Mouse (Mus musculus) adrenal gland, adult 8-10 months (tissue): Measurements from ENCODE around the gene Zfp143. TPM values are rescaled to one million over a fixed set of nuclear protein-coding genes. Genes with fewer than 3 reads are reported as not detected.
A peak's percentile ranks its signal among the peaks of the same experiment; 100 is the strongest.
"Not testable (repeated sequence)": the region's sequence is repeated elsewhere in the genome, so short reads cannot be mapped to it uniquely, and the experiment has no call there.

Experiments used
- DNase-seq: peaks from one replicate; pipeline ENCODE4 v3.0.0; 2022
- total RNA-seq, 4 experiments: library from RNA; stranded (reverse); gene quantifications; 2 replicates each; pipeline ENCODE4 v1.2.4; 2022

The Zfp143 gene
- total RNA-seq, result 10 to 100 TPM; 13.3 to 17.8 (median 15.7) TPM

- DNase-seq, result peak; percentile 100
These were observed at the start of gene Zfp143 for GRCm38 (mm10) chr7:110061199-110061751. Gene Zfp143 (plus strand): TSS chr7:110061217.

GRCm38 (mm10) chr7:110011417-110011816 lies 49.6 kb upstream of the Zfp143 start:
- no peak for DNase-seq

- no peak for DNase-seq
These were observed 46.7 kb upstream of the Zfp143 start for GRCm38 (mm10) chr7:110014272-110014671.

GRCm38 (mm10) chr7:110018117-110018630 lies 42.8 kb upstream of the Zfp143 start, which contains the start of gene Ipo7:
Gene Ipo7 (plus strand): TSS chr7:110018274.
- DNase-seq, result peak; percentile 92

- DNase-seq, result peak; percentile 45
These were observed 42.2 kb upstream of the Zfp143 start for GRCm38 (mm10) chr7:110018631-110019482.

GRCm38 (mm10) chr7:110023553-110023952 lies 37.5 kb upstream of the Zfp143 start:
- DNase-seq, result no peak

GRCm38 (mm10) chr7:110026594-110026993 lies 34.4 kb upstream of the Zfp143 start:
- DNase-seq, result no peak

GRCm38 (mm10) chr7:110028826-110029225 lies 32.2 kb upstream of the Zfp143 start:
- DNase-seq, result no peak

- no peak for DNase-seq
These were observed 30.7 kb upstream of the Zfp143 start for GRCm38 (mm10) chr7:110030342-110030741.

GRCm38 (mm10) chr7:110057723-110058122 lies 3.3 kb upstream of the Zfp143 start:
- DNase-seq, result not testable (repeated sequence)

GRCm38 (mm10) chr7:110059092-110059785 lies 1.8 kb upstream of the Zfp143 start:
- no peak for DNase-seq

- no peak for DNase-seq
These were observed 830 bp upstream of the Zfp143 start for GRCm38 (mm10) chr7:110060106-110060668.

GRCm38 (mm10) chr7:110060669-110061198 lies 283 bp upstream of the Zfp143 start:
- no peak for DNase-seq

- peak; percentile 89 for DNase-seq
These were observed 796 bp downstream of the Zfp143 start for GRCm38 (mm10) chr7:110061752-110062273.

- DNase-seq, result no peak
These were observed 2.7 kb downstream of the Zfp143 start for GRCm38 (mm10) chr7:110063731-110064130.

- no peak for DNase-seq
These were observed 8.1 kb downstream of the Zfp143 start for GRCm38 (mm10) chr7:110069070-110069469.

- DNase-seq, result no peak
These were observed 17.2 kb downstream of the Zfp143 start for GRCm38 (mm10) chr7:110078168-110078567.

GRCm38 (mm10) chr7:110083386-110084165 lies 22.6 kb downstream of the Zfp143 start:
- no peak for DNase-seq

GRCm38 (mm10) chr7:110085217-110085616 lies 24.2 kb downstream of the Zfp143 start:
- no peak for DNase-seq

- no peak for DNase-seq
These were observed 26.9 kb downstream of the Zfp143 start for GRCm38 (mm10) chr7:110087914-110088313.

GRCm38 (mm10) chr7:110091670-110092069 lies 30.7 kb downstream of the Zfp143 start:
- no peak for DNase-seq
